Mouse (Mus musculus): ENCODE measurements at regions not wholly inside any gene's neighbourhood (a gene's known extent, or its start where the extent isn't known, plus 50 kb on each side); places are given as distances from the start of the nearest gene placed in this dataset.

DNA sequence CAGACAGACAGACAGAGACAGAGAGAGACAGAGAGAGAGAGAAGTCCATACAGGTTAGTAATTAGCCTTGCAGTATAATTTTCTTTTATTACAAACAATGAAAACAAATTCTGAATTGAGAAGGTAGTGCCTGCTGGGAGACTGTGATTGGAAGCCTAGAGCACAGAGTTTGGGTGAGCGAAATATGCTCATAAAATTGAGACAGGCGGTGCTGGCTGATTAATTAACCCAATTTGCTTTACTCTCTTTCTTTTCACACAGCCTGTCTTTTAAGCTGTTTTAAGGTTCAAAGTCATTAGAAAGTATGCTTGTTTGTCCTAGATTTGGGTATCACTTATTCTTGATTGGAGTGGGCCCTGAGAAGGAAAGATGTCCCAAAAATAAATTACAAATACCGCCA, 816.1 kb downstream of the Car8 start:
- Histone ChIP-seq H3K9ac (ENCODE audit: low read length) (no peak overlapping the region), H3K4me2 (ENCODE audit: low read depth, low read length) (no peak overlapping the region), H3K27me3 (ENCODE audit: control insufficient read depth, insufficient read depth, low read depth, low read length) (no peaks in the 10 kb centered on the region), H3K4me3 (ENCODE audit: low read length) (no peak overlapping the region), H3K4me1 (replicated peaks; ENCODE audit: control insufficient read depth, insufficient read depth, low read length) (no peaks in the 10 kb centered on the region), H3K27ac (ENCODE audit: low read length) (no peak overlapping the region), H3K9me3 (ENCODE audit: control insufficient read depth, low read length) (no peaks in the 10 kb centered on the region), H3K36me3 (ENCODE audit: control insufficient read depth, insufficient read depth, low read length) (no peaks in the 10 kb centered on the region)
- ATAC-seq (ENCODE audit: low read depth), result no peak
- 86% methylated on average over 3 of the region's 3 CpGs for WGBS

GRCm38 (mm10) chr4:7414301-7414700, 824.5 kb downstream of the Car8 start:
- H3K27me3 ChIP-seq (ENCODE audit: control insufficient read depth, insufficient read depth, low read depth, low read length), result no peaks in the 10 kb centered on the region
- no peak overlapping the region for H3K4me3 ChIP-seq (ENCODE audit: low read length)
- no peak overlapping the region for H3K27ac ChIP-seq (ENCODE audit: low read length)
- H3K4me1 ChIP-seq (replicated peaks; ENCODE audit: control insufficient read depth, insufficient read depth, low read length), result no peaks in the 10 kb centered on the region
- H3K9me3 ChIP-seq (ENCODE audit: control insufficient read depth, low read length), result no peaks in the 10 kb centered on the region
- no peaks in the 10 kb centered on the region for H3K36me3 ChIP-seq (ENCODE audit: control insufficient read depth, insufficient read depth, low read length)
- H3K4me2 ChIP-seq (ENCODE audit: low read depth, low read length), result no peak overlapping the region
- H3K9ac ChIP-seq (ENCODE audit: low read length), result no peak overlapping the region
- 51% methylated on average over 2 of the region's 2 CpGs for WGBS
- ATAC-seq (ENCODE audit: low read depth), result no peak

DNA sequence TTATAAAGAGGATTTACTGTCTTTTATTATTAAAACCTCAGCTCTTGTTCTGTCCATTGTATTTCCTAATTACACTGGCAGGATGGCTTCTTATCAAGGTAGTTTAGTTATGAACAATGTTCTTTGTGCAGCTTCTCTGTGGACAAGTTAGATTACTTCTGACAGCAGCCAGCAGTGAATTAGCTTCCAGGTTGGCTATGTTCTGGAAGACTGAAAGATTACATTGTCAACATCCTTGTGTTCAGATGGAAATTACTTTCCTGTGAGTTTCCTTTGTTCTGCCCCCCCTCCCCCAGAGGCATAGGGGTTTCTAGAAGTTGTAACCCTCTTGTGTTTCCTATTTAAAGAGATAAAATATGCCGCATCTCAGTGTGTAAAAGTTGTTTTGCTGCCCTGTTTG, 846.1 kb downstream of the Car8 start:
- no peak for ATAC-seq (ENCODE audit: low read depth)
- no peak overlapping the region for H3K4me3 ChIP-seq (ENCODE audit: low read length)
- H3K27ac ChIP-seq (ENCODE audit: low read length), result no peak overlapping the region
- no peaks in the 10 kb centered on the region for H3K4me1 ChIP-seq (replicated peaks; ENCODE audit: control insufficient read depth, insufficient read depth, low read length)
- H3K9me3 ChIP-seq (ENCODE audit: control insufficient read depth, low read length), result no peaks in the 10 kb centered on the region
- no peak overlapping the region for H3K4me2 ChIP-seq (ENCODE audit: low read depth, low read length)
- no peaks in the 10 kb centered on the region for H3K36me3 ChIP-seq (ENCODE audit: control insufficient read depth, insufficient read depth, low read length)
- 47% methylated on average over 1 of the region's 1 CpGs for WGBS
- no peak overlapping the region for H3K9ac ChIP-seq (ENCODE audit: low read length)
- H3K27me3 ChIP-seq (ENCODE audit: control insufficient read depth, insufficient read depth, low read depth, low read length), result no peaks in the 10 kb centered on the region

DNA sequence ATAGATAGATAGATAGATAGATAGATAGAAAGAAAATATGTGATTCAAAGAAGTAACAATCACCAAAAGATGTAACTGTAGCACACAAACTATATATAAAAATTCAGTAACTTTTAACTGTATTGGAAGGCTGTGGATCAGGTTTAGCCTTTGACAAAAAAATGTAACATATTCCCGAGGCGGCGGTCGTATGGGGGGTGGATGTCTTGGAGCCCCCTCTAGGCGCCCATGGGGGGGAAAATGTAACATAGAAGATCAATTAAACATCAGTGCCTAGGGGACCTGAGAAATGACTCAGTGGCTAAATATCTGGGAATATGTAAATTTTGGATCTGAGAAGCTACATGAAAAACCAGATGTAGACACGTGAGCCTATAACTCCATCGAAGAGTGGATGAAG, 847.2 kb downstream of the Car8 start:
- no peak for ATAC-seq (ENCODE audit: low read depth)
- Histone ChIP-seq H3K4me1 (replicated peaks; ENCODE audit: control insufficient read depth, insufficient read depth, low read length) (no peaks in the 10 kb centered on the region), H3K36me3 (ENCODE audit: control insufficient read depth, insufficient read depth, low read length) (no peaks in the 10 kb centered on the region), H3K9ac (ENCODE audit: low read length) (no peak overlapping the region), H3K4me2 (ENCODE audit: low read depth, low read length) (no peak overlapping the region), H3K9me3 (ENCODE audit: control insufficient read depth, low read length) (no peaks in the 10 kb centered on the region), H3K27ac (ENCODE audit: low read length) (no peak overlapping the region), H3K4me3 (ENCODE audit: low read length) (no peak overlapping the region), H3K27me3 (ENCODE audit: control insufficient read depth, insufficient read depth, low read depth, low read length) (no peaks in the 10 kb centered on the region)
- 79% methylated on average over 7 of the region's 7 CpGs for WGBS

DNA sequence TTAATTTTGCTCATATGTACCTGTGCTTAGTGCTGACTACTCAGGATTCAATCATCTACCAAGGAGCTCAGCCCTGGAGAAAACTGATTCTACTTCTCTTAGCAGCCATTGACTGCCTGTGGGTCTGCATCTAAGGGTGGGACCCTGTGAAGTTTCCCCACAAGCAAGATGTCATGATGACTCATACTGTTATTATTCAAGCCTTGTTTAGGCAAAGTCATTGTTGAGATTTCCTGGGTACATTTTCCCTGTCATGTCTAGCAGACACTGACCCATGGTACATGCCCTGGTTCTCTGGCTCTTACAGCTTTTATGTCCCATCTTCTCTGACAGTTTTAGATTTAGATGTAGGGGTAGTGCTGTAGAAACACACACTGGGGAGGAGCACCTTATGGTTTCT, 853.8 kb downstream of the Car8 start:
- Histone ChIP-seq H3K4me1 (replicated peaks; ENCODE audit: control insufficient read depth, insufficient read depth, low read length) (no peaks in the 10 kb centered on the region), H3K4me3 (ENCODE audit: low read length) (no peak overlapping the region), H3K27ac (ENCODE audit: low read length) (no peak overlapping the region), H3K27me3 (ENCODE audit: control insufficient read depth, insufficient read depth, low read depth, low read length) (no peaks in the 10 kb centered on the region), H3K4me2 (ENCODE audit: low read depth, low read length) (no peak overlapping the region), H3K9me3 (ENCODE audit: control insufficient read depth, low read length) (no peaks in the 10 kb centered on the region), H3K9ac (ENCODE audit: low read length) (no peak overlapping the region), H3K36me3 (ENCODE audit: control insufficient read depth, insufficient read depth, low read length) (no peaks in the 10 kb centered on the region)
- no peak for ATAC-seq (ENCODE audit: low read depth)

- H3K36me3 ChIP-seq (ENCODE audit: control insufficient read depth, insufficient read depth, low read length), result no peaks in the 10 kb centered on the region
- no peaks in the 10 kb centered on the region for H3K9me3 ChIP-seq (ENCODE audit: control insufficient read depth, low read length)
- no peak overlapping the region for H3K4me2 ChIP-seq (ENCODE audit: low read depth, low read length)
- 6% methylated on average over 2 of the region's 2 CpGs for WGBS
- no peaks in the 10 kb centered on the region for H3K4me1 ChIP-seq (replicated peaks; ENCODE audit: control insufficient read depth, insufficient read depth, low read length)
- no peak overlapping the region for H3K4me3 ChIP-seq (ENCODE audit: low read length)
- no peak overlapping the region for H3K27ac ChIP-seq (ENCODE audit: low read length)
- ATAC-seq (ENCODE audit: low read depth), result peak; percentile 59; the same call in 1 of the 2 replicates
- no peaks in the 10 kb centered on the region for H3K27me3 ChIP-seq (ENCODE audit: control insufficient read depth, insufficient read depth, low read depth, low read length)
- H3K9ac ChIP-seq (ENCODE audit: low read length), result no peak overlapping the region
Observed at GRCm38 (mm10) chr4:7379996-7380395, 858.8 kb downstream of the Car8 start.

- no peak overlapping the region for H3K27ac ChIP-seq (ENCODE audit: low read length)
- no peaks in the 10 kb centered on the region for H3K36me3 ChIP-seq (ENCODE audit: control insufficient read depth, insufficient read depth, low read length)
- ATAC-seq (ENCODE audit: low read depth), result no peak
- H3K4me3 ChIP-seq (ENCODE audit: low read length), result no peak overlapping the region
- H3K4me1 ChIP-seq (replicated peaks; ENCODE audit: control insufficient read depth, insufficient read depth, low read length), result no peaks in the 10 kb centered on the region
- no peak overlapping the region for H3K9ac ChIP-seq (ENCODE audit: low read length)
- WGBS, result 78% methylated on average over 3 of the region's 3 CpGs
- H3K27me3 ChIP-seq (ENCODE audit: control insufficient read depth, insufficient read depth, low read depth, low read length), result no peaks in the 10 kb centered on the region
- no peak overlapping the region for H3K4me2 ChIP-seq (ENCODE audit: low read depth, low read length)
- no peaks in the 10 kb centered on the region for H3K9me3 ChIP-seq (ENCODE audit: control insufficient read depth, low read length)
Observed at GRCm38 (mm10) chr4:7364238-7365040, 874.4 kb downstream of the Car8 start.

- no peaks in the 10 kb centered on the region for H3K4me1 ChIP-seq (replicated peaks; ENCODE audit: control insufficient read depth, insufficient read depth, low read length)
- no peak overlapping the region for H3K27ac ChIP-seq (ENCODE audit: low read length)
- no peak overlapping the region for H3K4me3 ChIP-seq (ENCODE audit: low read length)
- ATAC-seq (ENCODE audit: low read depth), result no peak
- no peaks in the 10 kb centered on the region for H3K27me3 ChIP-seq (ENCODE audit: control insufficient read depth, insufficient read depth, low read depth, low read length)
- H3K36me3 ChIP-seq (ENCODE audit: control insufficient read depth, insufficient read depth, low read length), result no peaks in the 10 kb centered on the region
- 88% methylated on average over 2 of the region's 2 CpGs for WGBS
- no peak overlapping the region for H3K4me2 ChIP-seq (ENCODE audit: low read depth, low read length)
- H3K9me3 ChIP-seq (ENCODE audit: control insufficient read depth, low read length), result no peaks in the 10 kb centered on the region
- H3K9ac ChIP-seq (ENCODE audit: low read length), result no peak overlapping the region
Observed at GRCm38 (mm10) chr4:7363508-7363907, 875.3 kb downstream of the Car8 start.

DNA sequence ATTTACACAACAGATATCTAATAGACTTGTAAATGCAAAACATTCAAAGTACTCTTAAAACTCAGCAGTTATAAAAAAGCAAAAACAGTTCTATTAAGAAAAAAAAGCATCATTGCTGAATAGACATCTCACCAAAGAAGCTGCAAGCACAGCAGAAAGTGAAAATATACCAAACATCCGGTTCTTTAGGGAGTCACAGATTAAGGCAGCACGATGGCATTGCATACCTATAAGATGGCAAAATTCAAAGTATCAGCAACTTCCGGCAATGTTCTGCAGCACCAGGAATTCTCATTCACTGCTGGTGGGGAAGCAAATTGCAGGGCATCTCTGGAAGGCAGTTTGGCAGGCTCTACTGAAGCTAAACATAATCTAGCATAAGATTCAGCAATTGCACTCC, 882.6 kb downstream of the Car8 start:
- Histone ChIP-seq H3K4me3 (ENCODE audit: low read length) (no peak overlapping the region), H3K9me3 (ENCODE audit: control insufficient read depth, low read length) (no peaks in the 10 kb centered on the region), H3K36me3 (ENCODE audit: control insufficient read depth, insufficient read depth, low read length) (no peaks in the 10 kb centered on the region), H3K9ac (ENCODE audit: low read length) (no peak overlapping the region), H3K4me2 (ENCODE audit: low read depth, low read length) (no peak overlapping the region), H3K27ac (ENCODE audit: low read length) (no peak overlapping the region), H3K4me1 (replicated peaks; ENCODE audit: control insufficient read depth, insufficient read depth, low read length) (no peaks in the 10 kb centered on the region), H3K27me3 (ENCODE audit: control insufficient read depth, insufficient read depth, low read depth, low read length) (no peaks in the 10 kb centered on the region)
- ATAC-seq (ENCODE audit: low read depth), result no peak
- WGBS, result 86% methylated on average over 3 of the region's 3 CpGs

GRCm38 (mm10) chr4:7347317-7347716, 891.5 kb downstream of the Car8 start:
- ATAC-seq (ENCODE audit: low read depth), result no peak
- Histone ChIP-seq H3K4me1 (replicated peaks; ENCODE audit: control insufficient read depth, insufficient read depth, low read length) (no peaks in the 10 kb centered on the region), H3K36me3 (ENCODE audit: control insufficient read depth, insufficient read depth, low read length) (no peaks in the 10 kb centered on the region), H3K27ac (ENCODE audit: low read length) (no peak overlapping the region), H3K4me2 (ENCODE audit: low read depth, low read length) (no peak overlapping the region), H3K9me3 (ENCODE audit: control insufficient read depth, low read length) (no peaks in the 10 kb centered on the region), H3K27me3 (ENCODE audit: control insufficient read depth, insufficient read depth, low read depth, low read length) (no peaks in the 10 kb centered on the region), H3K9ac (ENCODE audit: low read length) (no peak overlapping the region), H3K4me3 (ENCODE audit: low read length) (no peak overlapping the region)
- WGBS, result 53% methylated on average over 1 of the region's 1 CpGs
